Mouse (Mus musculus) hindbrain, embryonic 11.5 days (tissue): ENCODE data around the gene Spn. TPM values are rescaled to one million over a fixed set of nuclear protein-coding genes. Genes with fewer than 3 reads are reported as not detected.

Source experiments
- ATAC-seq: fragments of 200-750 bp; cut with Nextera tagmentation; 2 replicates; pipeline ENCODE4 v1.8.0; 2017; ENCODE audit warnings: mild to moderate bottlenecking, moderate TSS enrichment, moderate library complexity; ENCODE audit not compliant: low FRiP score
- DNase-seq: peaks from one replicate; pipeline ENCODE4 v3.0.0-alpha.2; 2015; ENCODE audit warnings: low spot score
- H3K27ac ChIP-seq: fragments of 300-500 bp; sonication (generic); 2 replicates; pipeline ENCODE4 v1.5.1; 2014; ENCODE audit warnings: mild to moderate bottlenecking, low read depth, low read length
- H3K27me3 ChIP-seq: fragments of 300-500 bp; sonication (generic); 2 replicates; pipeline ENCODE4 v1.6.1; 2014; ENCODE audit warnings: mild to moderate bottlenecking, low read length, moderate library complexity, mixed read lengths; ENCODE audit not compliant: control insufficient read depth, insufficient read depth
- H3K36me3 ChIP-seq: fragments of 300-500 bp; sonication (generic); 2 replicates; pipeline ENCODE4 v1.6.1; 2014; ENCODE audit warnings: mild to moderate bottlenecking, low read length, moderate library complexity, mixed read lengths; ENCODE audit not compliant: control insufficient read depth, insufficient read depth
- H3K4me1 ChIP-seq: fragments of 300-500 bp; sonication (generic); replicated peaks from 2 replicates; pipeline ENCODE4 v1.6.1; 2014; ENCODE audit warnings: low read length, mixed read lengths; ENCODE audit not compliant: control insufficient read depth, insufficient read depth
- H3K4me2 ChIP-seq: fragments of 300-500 bp; sonication (generic); replicated peaks from 2 replicates; pipeline ENCODE4 v1.6.1; 2014; ENCODE audit warnings: mild to moderate bottlenecking, low read depth, low read length
- H3K4me3 ChIP-seq: fragments of 300-500 bp; sonication (generic); 2 replicates; pipeline ENCODE4 v1.5.1; 2014; ENCODE audit warnings: low read depth, low read length
- H3K9ac ChIP-seq: fragments of 300-500 bp; sonication (generic); 2 replicates; pipeline ENCODE4 v1.6.1; 2014; ENCODE audit warnings: low read depth, low read length
- H3K9me3 ChIP-seq: fragments of 300-500 bp; sonication (generic); 2 replicates; pipeline ENCODE4 v1.6.1; 2016; ENCODE audit warnings: low read length; ENCODE audit not compliant: control insufficient read depth
- WGBS: fragments of 180-500 bp; shearing (Covaris S2); extraction: QIAGEN DNeasy Blood & Tissue Kit; methylation state at CpG from one replicate; pipeline ENCODE4 v1.1.7; 2014; 5-methylcytosine and 5-hydroxymethylcytosine counted together
- polyA plus RNA-seq: library from polyadenylated mRNA; unstranded; fragments of >200 nt; fragmentation: Nextera tagmentation; extraction: Ambion mirVana; gene quantifications from 2 replicates; pipeline ENCODE4 v1.2.1, GENCODE M21; 2014

Gene Spn
- polyA plus RNA-seq, 1 experiment from 2014 or later = 0.08 TPM

DNA sequence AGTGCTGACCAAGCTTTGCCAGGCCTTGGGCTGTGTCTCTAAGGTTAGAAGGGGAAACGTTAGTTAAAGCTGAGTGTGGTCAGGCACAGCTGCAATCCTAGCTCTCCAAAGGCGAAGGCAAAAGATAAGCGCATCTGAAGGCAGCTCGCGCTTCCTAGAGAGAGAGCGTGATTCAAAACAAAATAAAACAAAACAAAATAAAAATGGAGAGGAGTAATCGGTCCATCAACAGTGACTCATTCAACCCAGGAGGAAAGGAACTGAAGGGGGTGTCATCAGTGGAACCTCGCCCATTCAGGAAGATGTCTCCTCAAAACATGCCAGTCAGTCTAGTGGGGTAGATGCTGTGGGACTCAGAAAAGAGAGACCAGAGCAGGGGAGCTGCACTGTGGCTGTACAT is 55.4 kb downstream of the Spn start:
- Histone ChIP-seq H3K27ac (no peak overlapping the region), H3K36me3 (no peaks in the 10 kb centered on the region), H3K27me3 (no peaks in the 10 kb centered on the region), H3K4me1 (no peaks in the 10 kb centered on the region), H3K4me3 (no peak overlapping the region), H3K9ac (no peak overlapping the region), H3K4me2 (no peak overlapping the region), H3K9me3 (no peaks in the 10 kb centered on the region)
- 81% methylated on average over 8 of the region's 8 CpGs for WGBS
- DNase-seq (no peak), ATAC-seq (no peak)

Other genes starting within 250 kb of the Spn start
- gene Tmem219, start 214.9 kb downstream of the Spn start, polyA plus RNA-seq = 25.3 and 28.6 TPM in 2 replicates
- gene Kctd13, start 208.9 kb downstream of the Spn start, polyA plus RNA-seq = 30.1 and 33.5 TPM in 2 replicates
- 0.90 and 0.92 TPM in 2 replicates for gene Asphd1, start 188.2 kb downstream of the Spn start, polyA plus RNA-seq
- gene Sez6l2, start 187.3 kb downstream of the Spn start, polyA plus RNA-seq = 13.2 and 14.2 TPM in 2 replicates
- gene Cdipt, start 161.9 kb downstream of the Spn start, polyA plus RNA-seq = 68.9 and 69.5 TPM in 2 replicates
- 0.63 and 0.93 TPM in 2 replicates for gene Cdiptos, start 161.7 kb downstream of the Spn start, polyA plus RNA-seq
- 3.4 and 3.5 TPM in 2 replicates for gene Mvp, start 123.2 kb downstream of the Spn start, polyA plus RNA-seq
- gene Pagr1b, start 121.3 kb downstream of the Spn start, polyA plus RNA-seq = not detected in 2 replicates
- gene Pagr1a, start 120.5 kb downstream of the Spn start, polyA plus RNA-seq = 76.1 and 78.5 TPM in 2 replicates
- 50.4 and 53.7 TPM in 2 replicates for gene Gm42742, start 116.7 kb downstream of the Spn start, polyA plus RNA-seq
- gene Prrt2, start 116.6 kb downstream of the Spn start, polyA plus RNA-seq = 7.2 and 7.7 TPM in 2 replicates
- gene Maz, start 110.8 kb downstream of the Spn start, polyA plus RNA-seq = 69.4 and 71.4 TPM in 2 replicates
- gene Kif22, start 95.4 kb downstream of the Spn start, polyA plus RNA-seq = 142 and 146 TPM in 2 replicates
- gene Zg16, start 50.5 kb downstream of the Spn start, polyA plus RNA-seq = not detected in 2 replicates
- 1.0 and 1.3 TPM in 2 replicates for gene AI467606, start 46.5 kb downstream of the Spn start, polyA plus RNA-seq
- gene Qprt, start 15.6 kb downstream of the Spn start, polyA plus RNA-seq = 1.7 and 2.0 TPM in 2 replicates
- 64.7 and 76.2 TPM in 2 replicates for gene Cd2bp2, start 58.2 kb upstream of the Spn start, polyA plus RNA-seq
- gene Tbc1d10b, start 70.6 kb upstream of the Spn start, polyA plus RNA-seq = 18.7 and 19.1 TPM in 2 replicates
- 24.1 and 26.5 TPM in 2 replicates for gene Mylpf, start 71.1 kb upstream of the Spn start, polyA plus RNA-seq
- 26.5 and 29.7 TPM in 2 replicates for gene Zfp553, start 95.2 kb upstream of the Spn start, polyA plus RNA-seq
- gene Sept1, start 95.3 kb upstream of the Spn start, polyA plus RNA-seq = 23.7 and 30.0 TPM in 2 replicates
- 53.2 and 54.0 TPM in 2 replicates for gene Zfp771, start 106.5 kb upstream of the Spn start, polyA plus RNA-seq
- 193 and 214 TPM in 2 replicates for gene Dctpp1, start 122.9 kb upstream of the Spn start, polyA plus RNA-seq
- gene Sephs2, start 136.2 kb upstream of the Spn start, polyA plus RNA-seq = 80.8 and 86.6 TPM in 2 replicates
- gene Itgal, start 158.4 kb upstream of the Spn start, polyA plus RNA-seq = 0.54 and 0.56 TPM in 2 replicates
- gene Zfp768, start 207.8 kb upstream of the Spn start, polyA plus RNA-seq = 5.1 and 5.7 TPM in 2 replicates
- 6.7 and 9.6 TPM in 2 replicates for gene Zfp747, start 238.2 kb upstream of the Spn start, polyA plus RNA-seq
- 5.4 and 6.2 TPM in 2 replicates for gene 9130019O22Rik, start 249.3 kb upstream of the Spn start, polyA plus RNA-seq